Mouse (Mus musculus) embryo, embryonic 9.5 days (tissue): ENCODE data around the gene Stap1.
A peak's percentile ranks its signal among the peaks of the same experiment; 100 is the strongest.

Experiments used
- DNase-seq: peaks from one replicate; pipeline ENCODE4 v3.0.0-alpha.2; 2017; ENCODE audit errors: extremely low spot score

The Stap1 gene

GRCm38 (mm10) chr5:86071538-86071937, at the start of gene Stap1:
Gene Stap1 (plus strand): TSS chr5:86071746.
- no peak for DNase-seq

DNA sequence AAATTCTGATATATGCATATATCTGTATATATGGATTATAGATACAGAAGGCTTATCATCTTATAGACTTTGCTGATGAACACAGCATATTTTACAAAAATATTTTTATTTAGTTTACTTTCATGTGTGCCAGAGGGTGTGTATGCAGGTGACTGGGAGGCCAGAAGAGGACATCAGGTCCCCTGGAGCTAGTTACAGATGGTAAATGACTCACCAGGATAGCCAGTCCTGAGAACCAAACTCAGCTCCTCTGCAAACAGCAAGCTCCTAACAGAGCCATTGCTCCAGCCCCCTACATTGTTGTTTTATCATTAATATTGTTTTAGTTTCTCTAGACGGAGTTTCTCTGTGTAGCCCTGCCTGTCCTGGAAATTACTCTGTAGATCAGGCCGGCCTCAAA, 41.7 kb upstream of the Stap1 start:
- DNase-seq: no peak

- DNase-seq: no peak
Measured at GRCm38 (mm10) chr5:86063501-86063900, 8.0 kb upstream of the Stap1 start.

DNA sequence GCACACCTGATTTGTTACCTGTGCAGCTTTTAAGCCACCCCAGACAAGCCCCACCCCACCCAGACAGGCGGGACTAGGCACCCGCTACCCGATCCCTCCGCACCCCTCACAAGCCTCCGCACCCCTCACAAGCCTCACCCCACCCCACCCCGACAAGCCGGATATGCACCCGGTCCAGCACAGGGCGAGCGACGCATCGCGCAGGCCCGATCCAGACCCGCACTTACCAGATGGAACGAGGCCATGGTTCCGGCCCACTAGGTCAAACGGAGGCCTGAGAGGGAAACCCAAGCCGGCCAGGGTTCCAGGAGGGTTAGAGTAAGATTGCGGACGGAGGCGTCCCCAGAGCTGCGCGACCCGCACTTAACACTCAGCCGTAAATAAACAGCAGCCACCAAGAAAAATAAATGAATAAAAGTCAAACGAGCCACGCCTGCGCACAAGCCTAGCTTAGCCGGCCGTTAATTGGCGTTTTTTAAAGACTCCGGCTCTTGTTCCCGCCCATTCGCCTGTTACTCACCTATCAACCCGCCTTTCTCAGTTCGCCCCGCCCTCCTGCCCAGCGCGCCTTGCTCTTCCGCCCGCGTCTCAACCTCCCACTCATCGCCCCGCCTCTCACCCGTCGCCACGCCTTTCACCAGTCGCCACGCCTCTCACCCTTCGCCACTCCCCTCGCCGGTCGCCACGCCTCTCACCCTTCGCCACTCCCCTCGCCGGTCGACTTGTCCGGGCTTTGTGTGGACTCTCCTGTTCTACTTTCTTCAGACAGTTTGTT, 6.3 kb upstream of the Stap1 start, which contains the start of gene Cenpc1:
Cenpc1 (minus strand) TSS at position 483 of the 775 bp plus-strand sequence.
- peak; percentile 99 for DNase-seq

DNA sequence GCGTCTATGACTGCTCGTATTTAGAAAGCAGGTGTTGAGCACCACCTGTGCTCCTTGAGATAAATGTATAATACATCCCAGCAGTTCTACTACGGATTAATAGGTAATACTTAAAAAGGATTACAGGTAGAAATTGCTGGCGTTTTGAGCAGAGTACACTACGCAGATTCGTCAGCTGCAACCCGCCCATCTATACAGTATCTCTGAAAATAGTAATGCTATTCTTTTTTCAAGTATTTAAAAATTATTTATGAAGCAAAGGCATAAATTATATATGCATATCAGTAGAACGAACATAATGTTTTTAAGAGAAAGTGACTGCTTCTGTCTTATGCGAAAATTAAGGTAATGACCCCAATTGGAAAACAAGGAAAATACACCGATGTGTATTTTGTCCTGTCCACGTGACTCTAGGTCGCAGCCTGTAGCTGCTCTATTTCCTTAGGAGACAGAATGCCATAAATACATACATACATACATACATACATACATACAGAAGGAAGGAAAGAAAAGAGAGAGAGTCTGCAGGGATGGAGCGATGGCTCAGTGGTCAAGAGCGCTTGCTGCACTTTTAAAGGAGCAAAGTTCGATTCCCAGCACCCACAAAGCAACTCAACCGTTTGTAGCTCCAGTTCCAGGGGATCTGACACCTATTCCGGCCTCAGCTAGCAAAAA, 5.5 kb upstream of the Stap1 start:
- DNase-seq: no peak

DNA sequence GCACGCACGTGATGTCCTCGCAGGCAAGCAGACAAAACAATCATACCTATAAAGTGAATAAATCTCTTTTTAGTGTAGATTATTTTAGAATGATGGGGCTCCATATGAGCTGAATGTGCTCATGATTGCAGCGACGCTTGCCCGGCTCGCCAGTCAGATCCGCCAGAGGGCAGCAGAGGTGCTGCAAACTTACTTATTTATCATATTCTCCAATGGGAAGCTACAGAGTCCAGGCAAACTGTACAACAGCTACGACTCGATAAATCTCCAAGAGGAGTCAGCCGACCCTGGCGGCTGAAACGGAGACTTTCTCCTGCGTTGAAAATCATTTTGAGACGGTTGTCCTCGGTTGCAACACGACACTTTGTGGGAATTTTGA, 5.0 kb upstream of the Stap1 start:
- peak; percentile 84 for DNase-seq

- no peak for DNase-seq
Measured at GRCm38 (mm10) chr5:86068451-86068850, 3.1 kb upstream of the Stap1 start.

DNA sequence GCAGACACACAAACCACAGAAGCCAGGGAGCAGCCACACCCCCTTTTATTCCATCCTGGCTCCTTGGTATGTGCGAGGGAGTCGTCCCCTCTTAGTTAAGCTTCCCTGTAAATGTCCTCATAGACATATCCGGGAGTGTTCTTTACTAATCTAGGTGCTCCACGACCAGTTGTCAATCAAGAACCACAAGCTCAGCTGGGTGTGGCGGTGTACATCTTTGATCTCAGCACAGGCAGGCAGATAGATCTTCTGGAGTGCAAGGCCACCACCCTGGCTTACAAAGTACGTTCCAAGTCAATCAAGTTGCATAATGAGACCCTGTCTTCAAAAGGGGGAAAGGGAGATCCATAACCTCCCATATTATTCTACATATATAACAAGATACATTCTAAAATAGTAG, 2.4 kb upstream of the Stap1 start:
- no peak for DNase-seq

DNA sequence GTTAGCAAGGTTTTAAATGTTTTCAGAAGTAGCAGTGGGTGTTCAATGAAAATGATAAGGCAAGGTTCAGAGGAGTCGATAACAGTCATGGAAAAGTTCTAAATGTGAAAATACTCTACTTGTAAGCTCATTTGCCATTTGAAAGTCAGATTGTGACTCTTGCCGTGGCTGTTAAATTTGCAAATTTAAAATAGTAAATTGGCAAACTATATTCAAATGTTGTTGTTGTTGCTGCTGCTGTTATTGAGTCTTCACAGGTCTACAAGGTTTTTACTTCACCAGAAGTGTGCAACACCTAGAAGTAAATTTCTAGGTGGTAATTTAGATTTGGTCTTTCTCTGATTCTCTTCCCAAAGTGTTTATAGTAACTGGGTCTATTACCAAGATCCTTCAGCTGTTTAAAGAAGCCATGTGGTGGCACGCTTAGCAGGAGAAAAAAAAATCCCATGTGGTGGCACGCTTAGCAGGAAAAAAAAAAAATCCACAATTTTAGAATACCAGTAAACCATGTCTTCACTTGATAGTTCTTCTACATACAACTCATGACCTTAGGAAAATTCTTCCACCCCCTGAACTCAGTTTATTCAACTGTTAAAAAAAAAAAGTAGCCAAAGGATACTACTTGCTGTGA, 1.3 kb downstream of the Stap1 start:
- DNase-seq: no peak

- no peak for DNase-seq
Measured at GRCm38 (mm10) chr5:86078720-86079334, 7.3 kb downstream of the Stap1 start.

DNA sequence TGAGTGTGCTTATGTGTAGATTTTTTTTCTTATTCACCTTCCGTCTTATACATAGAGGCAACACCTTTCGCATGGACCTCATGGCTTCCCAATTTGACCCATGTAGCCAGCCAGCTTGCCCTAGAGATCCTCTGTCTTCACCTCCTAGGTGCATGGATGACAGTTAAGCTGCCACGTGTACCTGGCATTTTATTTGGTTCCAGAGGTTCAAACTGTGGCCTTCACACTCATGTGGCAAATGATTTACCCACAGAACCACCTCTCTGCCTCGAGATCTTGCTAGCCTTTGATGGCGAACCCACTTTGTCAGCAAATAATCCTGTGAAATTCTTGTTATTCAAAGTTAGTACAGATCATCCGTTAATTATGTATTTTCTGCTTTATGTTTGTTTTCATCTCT, 12.4 kb downstream of the Stap1 start:
- DNase-seq: no peak

- DNase-seq: no peak
Measured at GRCm38 (mm10) chr5:86084979-86085378, 13.4 kb downstream of the Stap1 start.

- DNase-seq: no peak
Measured at GRCm38 (mm10) chr5:86086751-86087150, 15.2 kb downstream of the Stap1 start.

DNA sequence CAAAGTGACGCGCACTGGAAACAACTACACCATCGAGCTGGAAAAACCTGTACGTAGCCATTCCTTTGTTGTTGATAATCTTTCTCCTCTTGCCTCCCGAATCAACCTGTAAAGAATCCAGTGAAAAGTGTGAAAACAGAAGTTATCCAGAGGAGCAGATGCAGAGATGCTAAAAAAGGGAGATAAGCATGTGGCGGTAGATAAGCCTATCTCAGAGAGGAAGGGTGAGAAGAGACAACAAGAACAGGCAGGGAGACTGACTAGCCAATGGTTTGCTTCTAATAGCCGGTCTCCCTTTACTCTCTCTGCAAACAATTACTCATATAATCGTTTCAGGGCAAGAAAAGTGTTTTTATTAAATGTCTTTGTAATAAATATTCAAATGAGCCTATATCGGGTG, 23.2 kb downstream of the Stap1 start:
- no peak for DNase-seq

DNA sequence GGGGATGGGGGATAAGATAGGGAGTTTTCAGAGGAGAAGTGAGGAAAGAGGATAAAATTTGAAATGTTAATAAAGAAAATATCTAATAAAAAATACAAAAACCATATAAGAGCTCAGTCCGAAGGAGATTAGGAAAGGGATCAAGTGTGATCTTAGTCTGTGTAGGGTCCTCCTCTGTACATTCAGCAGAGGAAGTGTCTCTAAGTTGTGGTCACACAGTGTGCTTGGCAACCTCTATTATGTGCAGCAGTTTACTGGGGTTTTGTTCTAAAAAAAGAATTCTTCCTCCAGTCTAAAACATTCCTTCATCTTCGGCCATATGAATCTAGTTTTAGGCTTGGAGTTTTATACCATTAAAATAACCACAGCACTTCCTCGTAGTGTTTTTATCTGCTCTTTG, 27.4 kb downstream of the Stap1 start:
- DNase-seq: no peak

- no peak for DNase-seq
Measured at GRCm38 (mm10) chr5:86100621-86101020, 29.1 kb downstream of the Stap1 start.

GRCm38 (mm10) chr5:86102176-86102575, 30.6 kb downstream of the Stap1 start:
- DNase-seq: no peak

- no peak for DNase-seq
Measured at GRCm38 (mm10) chr5:86106610-86107009, 35.1 kb downstream of the Stap1 start.

GRCm38 (mm10) chr5:86111074-86111473, 39.5 kb downstream of the Stap1 start:
- DNase-seq: no peak

DNA sequence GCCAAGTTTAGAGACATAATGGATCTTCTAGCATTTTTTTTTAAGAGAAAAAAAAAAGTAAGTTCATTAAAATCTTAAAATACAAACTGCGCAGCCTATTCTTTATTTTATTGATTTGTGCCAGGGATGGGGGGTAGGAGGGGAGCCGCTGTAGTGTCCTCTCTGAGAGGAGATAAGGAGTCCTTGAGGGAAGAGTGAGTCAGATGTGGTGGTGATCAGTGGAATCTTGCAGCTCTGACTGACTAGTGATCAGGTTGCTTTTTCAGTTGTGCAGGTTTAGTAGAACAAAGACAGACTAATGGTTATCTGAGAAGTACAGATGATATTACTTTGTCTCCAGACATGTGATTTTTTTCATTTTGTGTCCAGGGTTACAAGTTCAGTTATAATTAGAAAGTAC, 41.5 kb downstream of the Stap1 start:
- no peak for DNase-seq

DNA sequence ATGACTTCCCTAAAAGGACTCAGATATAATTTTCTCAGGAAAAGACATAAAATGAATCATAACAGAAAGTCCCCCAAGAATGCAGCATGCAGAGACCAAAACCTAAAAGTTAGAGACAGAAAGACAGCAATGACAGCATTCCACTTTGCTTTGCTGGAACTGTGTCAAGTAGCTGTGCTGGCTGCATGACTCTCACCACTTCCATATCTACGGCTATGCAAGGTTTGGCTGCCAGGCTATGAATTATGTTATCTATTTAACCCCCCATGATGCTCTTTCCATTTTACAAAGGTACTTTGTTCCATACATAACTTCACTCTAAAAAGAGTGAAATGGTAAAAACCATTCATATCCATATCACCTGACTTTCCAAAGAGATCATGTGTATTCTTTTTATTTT, 42.5 kb downstream of the Stap1 start:
- no peak for DNase-seq

GRCm38 (mm10) chr5:86118457-86119094, 47.0 kb downstream of the Stap1 start:
- no peak for DNase-seq
